Mouse (Mus musculus): Measurements from ENCODE around the gene Fmod.

Fmod gene

GRCm38 (mm10) chr1:134096264-134096934, 59.3 kb downstream of the Fmod start:
- DNase-seq (ENCODE audit: low read depth, low spot score), result no peak

GRCm38 (mm10) chr1:134097080-134097855, 60.2 kb downstream of the Fmod start:
- DNase-seq (ENCODE audit: low read depth, low spot score), result no peak

Measured in retina, adult 2 months (tissue).